Mouse (Mus musculus) kidney, embryonic 15.5 days (tissue): ENCODE data around the gene Sprtn. TPM values are rescaled to one million over a fixed set of nuclear protein-coding genes. Genes with fewer than 3 reads are reported as not detected.
A peak's percentile ranks its signal among the peaks of the same experiment; 100 is the strongest.

Experiments
- ATAC-seq: fragments of 200-750 bp; cut with Nextera tagmentation; replicated peaks from 2 replicates; pipeline ENCODE4 v1.8.0; 2017; ENCODE audit warnings: moderate TSS enrichment; ENCODE audit not compliant: low FRiP score
- H3K27ac ChIP-seq: fragments of 300-500 bp; sonication (generic); 2 replicates; pipeline ENCODE4 v1.5.1; 2015; ENCODE audit warnings: mild to moderate bottlenecking, inconsistent platforms
- H3K27me3 ChIP-seq: fragments of 300-500 bp; sonication (generic); 2 replicates; pipeline ENCODE4 v1.6.1; 2015; ENCODE audit warnings: inconsistent platforms
- H3K36me3 ChIP-seq: fragments of 300-500 bp; sonication (generic); 2 replicates; pipeline ENCODE4 v1.6.1; 2015; ENCODE audit warnings: inconsistent platforms
- H3K4me1 ChIP-seq: fragments of 300-500 bp; sonication (generic); 2 replicates; pipeline ENCODE4 v1.6.1; 2015; ENCODE audit warnings: inconsistent platforms
- H3K4me2 ChIP-seq: fragments of 300-500 bp; sonication (generic); 2 replicates; pipeline ENCODE4 v1.6.1; 2015; ENCODE audit warnings: moderate library complexity, mild to moderate bottlenecking, inconsistent platforms
- H3K4me3 ChIP-seq: fragments of 300-500 bp; sonication (generic); replicated peaks from 2 replicates; pipeline ENCODE4 v1.5.1; 2015; ENCODE audit warnings: mild to moderate bottlenecking, inconsistent platforms
- H3K9ac ChIP-seq: fragments of 300-500 bp; sonication (generic); 2 replicates; pipeline ENCODE4 v1.6.1; 2015; ENCODE audit warnings: mild to moderate bottlenecking, inconsistent platforms
- H3K9me3 ChIP-seq: fragments of 300-500 bp; sonication (generic); replicated peaks from 2 replicates; pipeline ENCODE4 v1.6.1; 2016; ENCODE audit warnings: inconsistent platforms
- WGBS: fragments of 180-500 bp; shearing (Covaris S2); methylation state at CpG from one replicate; pipeline ENCODE4 v1.1.7; 2015; ENCODE audit warnings: mixed read lengths; 5-methylcytosine and 5-hydroxymethylcytosine counted together
- polyA plus RNA-seq: library from polyadenylated mRNA; unstranded; fragments of >200 nt; fragmentation: Nextera tagmentation; extraction: Ambion mirVana; gene quantifications from 2 replicates; pipeline ENCODE4 v1.2.1, GENCODE M21; 2015

The Sprtn gene
- polyA plus RNA-seq, 1 experiment from 2014 or later: 10.2 TPM

DNA sequence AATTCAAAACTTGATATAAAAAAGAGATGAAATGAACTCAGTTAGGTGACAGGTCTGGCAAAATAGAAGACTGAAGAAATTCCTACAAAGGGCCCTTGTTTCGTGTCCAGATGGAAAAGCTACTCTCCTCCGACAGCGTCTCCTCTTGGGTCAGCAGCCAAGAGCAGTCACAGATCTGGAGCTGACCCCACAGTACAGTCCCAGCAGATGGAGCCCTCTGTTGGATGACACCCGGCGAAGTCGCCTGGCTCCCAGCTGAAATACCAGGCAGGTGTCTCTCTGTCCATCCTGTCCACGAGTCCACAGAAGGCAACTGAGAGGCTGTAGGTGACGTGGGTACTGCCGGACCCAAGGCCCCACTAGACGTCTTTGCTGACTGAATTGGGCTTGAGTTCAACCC lies 12.7 kb downstream of the Sprtn start:
- 88% methylated on average over 10 of the region's 10 CpGs for WGBS
- H3K36me3 ChIP-seq: peaks cover 99% of the 10 kb centered on the region

GRCm38 (mm10) chr8:124911938-124912872 lies 14.5 kb downstream of the Sprtn start:
- Histone ChIP-seq H3K4me2 (no peak overlapping the region), H3K36me3 (peaks cover 85% of the 10 kb centered on the region), H3K4me1 (peaks cover 14% of the 10 kb centered on the region; the same call in 1 of the 2 replicates), H3K27ac (peak overlapping the region; percentile 28; the same call in 1 of the 2 replicates), H3K4me3 (no peak overlapping the region), H3K27me3 (no peaks in the 10 kb centered on the region), H3K9ac (no peak overlapping the region), H3K9me3 (no peaks in the 10 kb centered on the region)
- WGBS: 68% methylated on average over 17 of the region's 17 CpGs
- peak; percentile 30; the same call in 1 of the 2 replicates for ATAC-seq

More for the DNA sequence above, 12.7 kb downstream of the Sprtn start:
- H3K9me3 ChIP-seq: no peaks in the 10 kb centered on the region
- H3K4me3 ChIP-seq: no peak overlapping the region
- no peak overlapping the region for H3K27ac ChIP-seq
- H3K4me2 ChIP-seq: no peak overlapping the region
- no peaks in the 10 kb centered on the region for H3K27me3 ChIP-seq
- H3K4me1 ChIP-seq: peaks cover 6% of the 10 kb centered on the region; the same call in 1 of the 2 replicates
- ATAC-seq: no peak
- H3K9ac ChIP-seq: no peak overlapping the region

DNA sequence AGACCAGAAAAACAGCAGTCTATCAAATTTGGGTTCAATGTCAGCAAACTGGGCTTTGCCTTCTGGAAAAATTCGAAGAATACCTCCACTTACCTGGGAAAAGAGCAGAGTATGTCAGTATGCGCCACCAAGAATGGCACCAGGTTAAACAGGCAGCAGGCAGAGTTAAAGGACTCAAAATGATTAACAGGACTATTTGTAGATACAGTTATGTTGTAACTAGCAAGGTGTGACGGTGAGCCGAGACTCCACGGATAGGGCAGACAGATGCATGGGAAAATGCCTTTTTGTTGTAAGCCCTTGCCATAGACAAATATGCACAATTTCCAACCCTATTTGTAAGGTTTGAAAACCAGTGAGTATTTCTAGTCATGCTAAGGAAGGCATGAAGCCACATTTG lies 16.4 kb downstream of the Sprtn start:
- Histone ChIP-seq H3K9me3 (no peaks in the 10 kb centered on the region), H3K4me2 (no peak overlapping the region), H3K27ac (0 out of 2 replicates have a peak overlapping the region, but pooled peaks have one; percentile 28), H3K36me3 (peaks cover 67% of the 10 kb centered on the region), H3K4me1 (peaks cover 14% of the 10 kb centered on the region; the same call in 1 of the 2 replicates), H3K4me3 (no peak overlapping the region), H3K9ac (no peak overlapping the region), H3K27me3 (no peaks in the 10 kb centered on the region)
- ATAC-seq: no peak
- WGBS: 87% methylated on average over 5 of the region's 5 CpGs

DNA sequence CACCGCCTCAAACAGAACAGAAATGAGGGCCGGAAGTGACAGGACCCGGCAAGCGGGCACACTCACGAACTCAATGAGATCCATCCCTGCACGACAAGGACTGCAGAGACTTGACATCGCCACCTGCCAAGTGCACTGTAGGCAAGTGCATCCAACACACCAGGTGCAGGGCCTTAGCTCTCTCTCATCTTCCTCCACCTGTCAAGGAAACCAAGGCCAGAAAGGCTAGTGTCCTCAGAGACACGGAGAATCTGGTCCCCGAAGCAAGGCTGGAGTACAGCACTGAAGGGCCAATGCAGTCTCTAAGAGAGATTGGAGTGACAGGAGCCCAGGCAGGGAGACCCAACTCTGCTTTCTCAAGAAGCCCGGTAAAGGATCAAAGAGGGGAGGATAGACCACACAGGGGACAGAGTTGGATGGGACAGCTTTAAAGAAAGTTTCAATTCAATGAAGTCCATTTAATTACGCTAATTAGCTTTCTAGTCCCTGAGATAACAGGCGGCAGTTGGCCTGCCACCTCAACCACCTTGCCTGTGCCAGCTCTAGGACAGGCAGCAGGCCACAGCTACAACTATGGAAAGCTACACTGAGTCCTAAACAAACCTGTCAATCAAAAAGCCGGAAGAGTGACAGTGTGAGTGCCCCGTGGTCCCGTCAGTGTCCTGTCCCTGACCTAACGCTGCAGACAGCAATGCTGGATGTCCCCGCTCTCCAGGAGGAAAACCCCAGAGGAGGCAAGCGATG lies 20.2 kb downstream of the Sprtn start:
- WGBS: 82% methylated on average over 18 of the region's 18 CpGs
- no peak overlapping the region for H3K9ac ChIP-seq
- H3K4me1 ChIP-seq: peaks cover 19% of the 10 kb centered on the region
- H3K4me3 ChIP-seq: no peak overlapping the region
- ATAC-seq: no peak
- no peak overlapping the region for H3K27ac ChIP-seq
- H3K4me2 ChIP-seq: no peak overlapping the region
- H3K27me3 ChIP-seq: no peaks in the 10 kb centered on the region
- H3K36me3 ChIP-seq: peaks cover 29% of the 10 kb centered on the region
- no peaks in the 10 kb centered on the region for H3K9me3 ChIP-seq

DNA sequence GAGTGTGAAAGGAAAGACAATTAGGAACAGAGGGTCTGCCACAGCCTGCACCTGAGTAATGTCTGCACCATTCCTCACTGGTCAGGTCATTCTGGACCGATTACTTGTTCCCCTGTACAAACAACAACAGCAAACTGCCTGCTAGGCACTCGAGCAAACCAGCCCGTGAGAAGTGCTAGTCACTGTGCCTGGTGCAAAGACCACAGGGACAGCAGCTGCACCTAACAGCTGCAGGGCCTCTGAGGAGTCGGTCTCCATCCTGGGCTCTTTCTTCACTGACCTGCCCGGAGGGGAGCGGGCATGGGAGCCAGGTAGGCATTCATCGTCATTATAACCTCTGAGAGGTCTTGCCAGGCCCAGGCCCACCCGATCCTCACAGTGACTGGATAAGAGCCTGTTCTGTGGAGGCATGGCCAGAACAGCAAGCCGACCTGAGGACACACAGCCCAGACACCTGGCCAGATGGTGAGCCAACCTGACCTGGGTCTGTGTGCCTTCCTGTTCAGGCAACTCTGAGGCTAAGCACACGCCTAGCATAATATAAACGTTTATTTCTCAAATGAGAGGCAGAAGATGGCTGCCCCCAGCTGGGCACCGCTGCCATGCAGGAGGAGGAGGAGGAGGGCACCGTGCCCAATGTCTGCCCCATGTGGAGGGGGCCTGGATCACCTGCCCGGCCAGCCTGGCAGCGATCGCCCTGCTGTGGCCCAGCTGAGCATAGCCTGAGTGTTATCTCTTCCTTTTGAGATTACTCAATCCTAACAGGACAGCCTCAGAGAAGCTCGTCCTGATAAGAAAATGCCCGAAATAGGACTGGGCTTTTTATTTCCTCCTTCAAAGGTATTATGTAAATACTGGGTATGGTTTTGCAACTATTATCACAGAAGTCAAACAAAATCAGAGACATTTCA lies 23.9 kb downstream of the Sprtn start:
- no peaks in the 10 kb centered on the region for H3K9me3 ChIP-seq
- H3K4me2 ChIP-seq: no peak overlapping the region
- peaks cover 8% of the 10 kb centered on the region; the same call in 1 of the 2 replicates for H3K36me3 ChIP-seq
- ATAC-seq: no peak
- WGBS: 82% methylated on average over 18 of the region's 18 CpGs
- no peak overlapping the region for H3K9ac ChIP-seq
- H3K27me3 ChIP-seq: no peaks in the 10 kb centered on the region
- H3K4me1 ChIP-seq: peaks cover 20% of the 10 kb centered on the region
- H3K27ac ChIP-seq: no peak overlapping the region
- H3K4me3 ChIP-seq: no peak overlapping the region

- H3K4me2 ChIP-seq: no peak overlapping the region
- 80% methylated on average over 11 of the region's 11 CpGs for WGBS
- H3K4me1 ChIP-seq: peaks cover 28% of the 10 kb centered on the region
- H3K27me3 ChIP-seq: no peaks in the 10 kb centered on the region
- H3K27ac ChIP-seq: no peak overlapping the region
- no peak overlapping the region for H3K9ac ChIP-seq
- ATAC-seq: no peak
- peaks cover 10% of the 10 kb centered on the region; the same call in 1 of the 2 replicates for H3K36me3 ChIP-seq
- H3K9me3 ChIP-seq: no peaks in the 10 kb centered on the region
- H3K4me3 ChIP-seq: no peak overlapping the region
Measured at GRCm38 (mm10) chr8:124922490-124923089, 24.9 kb downstream of the Sprtn start.

GRCm38 (mm10) chr8:124923971-124924652 lies 26.4 kb downstream of the Sprtn start:
- no peaks in the 10 kb centered on the region for H3K9me3 ChIP-seq
- H3K4me1 ChIP-seq: peaks cover 28% of the 10 kb centered on the region
- H3K9ac ChIP-seq: no peak overlapping the region
- no peak for ATAC-seq
- no peak overlapping the region for H3K27ac ChIP-seq
- peaks cover 10% of the 10 kb centered on the region; the same call in 1 of the 2 replicates for H3K36me3 ChIP-seq
- no peak overlapping the region for H3K4me2 ChIP-seq
- no peak overlapping the region for H3K4me3 ChIP-seq
- WGBS: 80% methylated on average over 15 of the region's 15 CpGs
- H3K27me3 ChIP-seq: no peaks in the 10 kb centered on the region

DNA sequence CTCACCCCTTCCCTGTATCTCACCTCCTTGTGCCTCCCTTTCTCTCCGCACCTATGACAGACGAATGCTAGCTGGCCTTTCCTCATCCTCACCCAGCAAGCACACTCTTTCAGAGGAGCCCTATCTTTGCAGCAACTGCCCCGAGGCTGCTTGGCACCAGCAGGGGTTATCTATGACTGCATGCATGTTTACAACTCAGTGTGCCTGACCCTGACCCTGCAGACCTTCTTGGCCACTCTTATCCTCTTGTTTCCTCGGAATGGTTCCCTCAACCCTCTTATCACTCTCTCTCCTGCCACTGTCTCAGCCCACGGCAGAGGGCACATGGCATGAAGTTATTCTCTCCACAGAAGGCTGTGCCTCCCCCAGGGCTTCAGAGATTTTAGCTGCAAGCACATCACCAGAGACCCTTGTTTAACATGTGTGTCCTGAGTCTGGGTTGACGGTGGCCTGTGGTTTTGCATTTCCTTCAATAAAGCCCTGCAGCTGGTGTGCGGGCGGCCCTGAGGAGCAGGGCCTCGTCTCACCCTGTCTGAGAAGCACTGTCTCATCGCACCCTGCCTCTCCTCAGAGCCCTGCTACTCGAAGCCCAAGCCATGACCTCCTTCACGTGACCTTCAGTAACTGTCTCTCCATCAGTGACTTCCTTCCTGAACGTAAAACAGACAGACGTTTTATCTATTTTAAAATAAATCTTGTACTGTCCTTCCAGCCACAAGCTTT lies 28.0 kb downstream of the Sprtn start:
- peaks cover 10% of the 10 kb centered on the region; the same call in 1 of the 2 replicates for H3K36me3 ChIP-seq
- ATAC-seq: no peak
- no peak overlapping the region for H3K27ac ChIP-seq
- H3K9me3 ChIP-seq: no peaks in the 10 kb centered on the region
- no peak overlapping the region for H3K4me3 ChIP-seq
- 53% methylated on average over 14 of the region's 14 CpGs for WGBS
- no peak overlapping the region for H3K4me2 ChIP-seq
- H3K9ac ChIP-seq: no peak overlapping the region
- H3K4me1 ChIP-seq: peaks cover 31% of the 10 kb centered on the region
- H3K27me3 ChIP-seq: no peaks in the 10 kb centered on the region

DNA sequence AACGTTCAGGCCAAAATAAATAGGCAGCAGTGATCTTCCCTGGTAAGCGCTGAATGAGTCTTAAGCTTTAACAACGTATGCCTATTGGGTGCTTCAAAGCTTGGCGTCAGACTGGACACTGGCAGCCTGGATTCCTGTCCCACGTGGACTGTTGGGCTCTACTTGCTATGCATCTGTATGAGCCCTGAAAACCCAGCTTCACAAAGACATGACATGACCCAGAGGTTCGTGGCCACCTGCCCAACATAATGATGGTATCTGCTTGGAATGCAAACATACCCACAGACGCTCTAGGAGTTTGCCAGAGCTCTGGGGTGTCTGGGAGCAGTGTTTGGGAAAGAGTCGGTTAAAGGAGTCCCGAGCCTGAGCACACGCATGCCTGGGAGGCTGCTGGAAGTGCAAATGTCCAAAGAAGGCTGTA lies 28.7 kb downstream of the Sprtn start:
- H3K27me3 ChIP-seq: no peaks in the 10 kb centered on the region
- no peak overlapping the region for H3K27ac ChIP-seq

DNA sequence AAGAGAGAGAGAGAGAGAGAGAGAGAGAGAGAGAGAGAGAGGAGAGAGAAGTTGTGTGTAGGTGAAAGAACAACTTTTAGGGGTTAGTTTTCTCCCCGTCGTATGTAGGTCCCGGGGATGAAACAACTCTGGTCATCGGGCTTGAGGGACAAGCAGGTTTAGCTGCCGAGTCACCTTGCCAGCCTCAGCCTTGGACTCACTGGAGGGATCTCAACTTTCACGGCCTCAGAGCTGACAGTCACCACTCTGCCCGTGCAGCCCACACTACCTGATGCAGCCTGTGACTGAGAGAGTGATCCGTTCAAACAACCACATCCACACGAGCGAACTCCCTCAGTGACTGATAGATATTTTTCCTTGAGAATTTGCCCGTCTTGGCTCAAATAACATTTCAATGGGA lies 31.3 kb downstream of the Sprtn start:
- Histone ChIP-seq H3K9ac (no peak overlapping the region), H3K36me3 (peaks cover 10% of the 10 kb centered on the region; the same call in 1 of the 2 replicates), H3K27ac (no peak overlapping the region), H3K4me3 (no peak overlapping the region), H3K4me2 (no peak overlapping the region), H3K9me3 (no peaks in the 10 kb centered on the region), H3K27me3 (no peaks in the 10 kb centered on the region), H3K4me1 (peaks cover 23% of the 10 kb centered on the region; the same call in 1 of the 2 replicates)
- WGBS: 82% methylated on average over 11 of the region's 11 CpGs
- no peak for ATAC-seq

More for the DNA sequence above, 28.7 kb downstream of the Sprtn start:
- Histone ChIP-seq H3K9me3 (no peaks in the 10 kb centered on the region), H3K4me3 (no peak overlapping the region), H3K9ac (no peak overlapping the region), H3K4me2 (no peak overlapping the region), H3K4me1 (peaks cover 31% of the 10 kb centered on the region), H3K36me3 (peaks cover 10% of the 10 kb centered on the region; the same call in 1 of the 2 replicates)
- ATAC-seq: no peak
- WGBS: 61% methylated on average over 10 of the region's 10 CpGs
